ENCODE assay signal across 11 mouse cellular contexts in genomic region chr17:27245851-27246381, GRCm38 (mm10). TPM values are rescaled to one million over a fixed set of nuclear protein-coding genes. Genes with fewer than 3 reads are reported as not detected.
DNase-seq lines count a peak whose midpoint lies in the region.
"Had no signal": no experiment of that assay in that cellular context is flagged by ENCODE, and none has a peak within 500 bp of the region (broad histone marks: within the 10 kb centered on the region; RNA-seq: fewer than 3 reads in every experiment).

No protein-coding gene starts in this region.

- DNase-seq in cerebellum, postnatal 25 days: peak; percentile 63 to 70
- no peak for DNase-seq in cerebellum, postnatal 36 days
- DNase-seq in right cerebral cortex, adult 18-20 months: peak; percentile 71
- DNase-seq in right cerebral cortex, postnatal 4 days: no peak
- peak; percentile 72 to 79 for DNase-seq in heart, postnatal 10 days
- DNase-seq in layer of hippocampus, adult 9-10 months (ENCODE audit: low spot score): no peak
- no peak for DNase-seq in adrenal gland, adult 8-10 months
- no peak for DNase-seq in urinary bladder, postnatal 10 days (ENCODE audit: low spot score)
- DNase-seq: adrenal gland, postnatal 10 days; layer of hippocampus, adult 9-11 months; liver, postnatal 0 days had no signal

- intact Hi-C loops in heart, postnatal 10 days (cut with DNase I): no loop called here

RNA-seq across cellular contexts. Expression of gene Lemd2, which starts 41.6 kb away (rescaled TPM):
- total RNA-seq in heart, postnatal 10 days (2021): 10 to 100 TPM; 32.3 to 32.6 TPM
- 10 to 100 TPM; 58.3 to 93.1 (median 76.5) TPM for total RNA-seq in adrenal gland, adult 8-10 months (2022)

Comparison
In these comparisons a context has a peak if more than half of its experiments do, and no peak if none do; other contexts are left out.
1. DNase-seq: peak in cerebellum, postnatal 25 days (2 of 2), right cerebral cortex, adult 18-20 months (single experiment) and heart, postnatal 10 days (2 of 2); none in cerebellum, postnatal 36 days (0 of 2), right cerebral cortex, postnatal 4 days (single experiment), layer of hippocampus, adult 9-10 months (single experiment), adrenal gland, adult 8-10 months (single experiment) and urinary bladder, postnatal 10 days (single experiment).